In the genomic region with DNA sequence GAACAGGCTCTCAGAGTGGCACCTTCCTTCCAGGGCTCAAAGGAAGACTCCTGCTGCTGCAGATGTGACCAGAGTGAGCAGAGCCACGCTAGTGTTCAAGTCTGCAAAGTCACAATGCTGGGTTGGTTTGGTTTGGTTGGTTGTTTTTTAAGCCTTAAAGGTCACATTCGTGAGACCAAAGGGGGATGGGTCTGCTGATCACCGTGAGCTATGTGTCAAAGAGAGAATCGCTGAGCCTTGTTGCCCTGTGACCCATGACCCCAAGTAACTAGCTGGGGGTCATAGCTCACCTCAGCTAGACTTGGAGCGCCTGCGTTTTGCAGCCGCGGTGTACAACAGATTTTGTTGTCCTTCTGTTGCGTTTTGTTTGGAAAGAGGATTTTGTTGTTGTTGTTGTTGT, we compare ENCODE assay signal across 22 mouse cellular contexts.
"Had no signal": no experiment of that assay in that cellular context is flagged by ENCODE, and none has a peak within 500 bp of the region (broad histone marks: within the 10 kb centered on the region; RNA-seq: fewer than 3 reads in every experiment).

No protein-coding gene starts in this region.

- H3K4me3 ChIP-seq: gastrocnemius, adult 2 months; hindbrain, embryonic 10.5 days; hindbrain, embryonic 12.5 days; hindbrain, embryonic 15.5 days; kidney, embryonic 15.5 days; limb, embryonic 12.5 days; liver, embryonic 13.5 days; liver, embryonic 15.5 days had no signal

- H3K27ac ChIP-seq: gastrocnemius, adult 2 months; hindbrain, embryonic 10.5 days; hindbrain, embryonic 12.5 days; hindbrain, embryonic 15.5 days; hindbrain, postnatal 0 days; kidney, postnatal 0 days; limb, embryonic 12.5 days; liver, embryonic 13.5 days; liver, embryonic 15.5 days had no signal

- DNase-seq: gastrocnemius, adult 2 months; gastrocnemius, postnatal 10 days; gastrocnemius, postnatal 25 days; heart, adult 18-20 months; heart, postnatal 10 days; heart, postnatal 4 days; kidney, adult 11 months; kidney, adult 2 months; kidney, adult 9 months; kidney, postnatal 14 days; kidney, postnatal 36 days; left cerebral cortex, postnatal 4 days; liver; liver, embryonic 13.5 days had no signal
